Mouse (Mus musculus): ENCODE data around the gene Klk1b9. TPM values are rescaled to one million over a fixed set of nuclear protein-coding genes. Genes with fewer than 3 reads are reported as not detected.
"Not testable (repeated sequence)": the region's sequence is repeated elsewhere in the genome, so short reads cannot be mapped to it uniquely, and the experiment has no call there.

Gene Klk1b9
- polyA plus RNA-seq, 1 experiment = not detected

DNA sequence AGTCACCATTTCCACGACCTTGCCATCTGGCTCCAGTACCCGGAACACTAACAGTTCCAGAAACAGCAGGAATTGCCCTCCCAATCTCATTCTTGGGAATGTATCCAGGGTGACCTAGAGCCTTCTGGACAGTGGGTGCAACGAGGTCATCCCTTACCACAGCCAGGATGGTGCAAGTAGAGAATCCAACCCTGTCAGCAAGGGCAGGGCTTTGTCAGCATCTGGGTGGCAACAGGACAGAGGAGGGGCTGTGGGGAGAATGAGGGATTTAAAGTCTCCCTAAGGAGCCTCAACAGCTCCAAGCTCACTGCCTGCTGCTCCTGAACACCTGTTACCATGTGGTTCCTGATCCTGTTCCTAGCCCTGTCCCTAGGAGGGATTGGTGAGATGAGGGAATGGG, 9.4 kb upstream of the Klk1b9 start, which contains the start of gene Klk1b1:
Klk1b1 (plus strand) TSS at position 301 of the 400 bp plus-strand sequence.
- H3K27ac ChIP-seq (ENCODE audit: insufficient read depth, low read depth, low read length) = no peak within 1 kb of the TSS
- no peak within 1 kb of the TSS for H3K4me3 ChIP-seq (ENCODE audit: insufficient read depth, low read depth, low read length)
- TF ChIP-seq POLR2A (IDR thresholded peaks at IDR 0.05; ENCODE audit: insufficient read depth, low read depth, low read length) (no peak), CTCF (IDR thresholded peaks at IDR 0.05; ENCODE audit: insufficient read depth, low read depth, low read length) (no peak)
- 43% methylated on average over 3 of the region's 3 CpGs for WGBS
- no peaks in the 10 kb centered on the region for H3K4me1 ChIP-seq (ENCODE audit: control insufficient read depth, insufficient read depth, low read length)

DNA sequence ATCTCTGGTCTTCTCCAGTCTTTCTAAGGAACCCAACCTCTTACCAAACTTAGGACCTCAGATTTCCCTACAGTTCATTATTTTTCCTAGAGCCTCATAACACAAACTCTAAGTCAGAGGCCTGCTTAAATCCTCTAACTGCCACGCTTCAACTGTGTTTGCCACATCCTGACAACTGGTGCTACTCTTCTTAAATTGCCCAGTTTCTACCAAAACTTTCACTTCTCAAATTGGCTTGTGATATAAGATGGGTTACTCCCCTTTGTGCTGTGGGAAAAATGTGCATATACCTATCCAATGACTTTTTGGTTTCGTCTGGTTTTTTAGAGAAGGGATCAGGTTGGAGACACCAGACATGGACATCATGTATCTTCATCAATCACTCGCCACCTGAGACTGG, 8.8 kb upstream of the Klk1b9 start:
- TF ChIP-seq POLR2A (IDR thresholded peaks at IDR 0.05; ENCODE audit: insufficient read depth, low read depth, low read length) (no peak), CTCF (IDR thresholded peaks at IDR 0.05; ENCODE audit: insufficient read depth, low read depth, low read length) (no peak)
- WGBS = 80% methylated on average over 3 of the region's 3 CpGs
- H3K4me3 ChIP-seq (ENCODE audit: insufficient read depth, low read depth, low read length) = no peak overlapping the region
- no peak overlapping the region for H3K27ac ChIP-seq (ENCODE audit: insufficient read depth, low read depth, low read length)
- no peaks in the 10 kb centered on the region for H3K4me1 ChIP-seq (ENCODE audit: control insufficient read depth, insufficient read depth, low read length)

GRCm38 (mm10) chr7:43967612-43968011, 8.2 kb upstream of the Klk1b9 start:
- TF ChIP-seq CTCF (IDR thresholded peaks at IDR 0.05; ENCODE audit: insufficient read depth, low read depth, low read length) = no peak
- no peak for TF ChIP-seq POLR2A (IDR thresholded peaks at IDR 0.05; ENCODE audit: insufficient read depth, low read depth, low read length)
- WGBS = 79% methylated on average over 2 of the region's 2 CpGs
- H3K4me1 ChIP-seq (ENCODE audit: control insufficient read depth, insufficient read depth, low read length) = no peaks in the 10 kb centered on the region

GRCm38 (mm10) chr7:43985657-43986056, 9.8 kb downstream of the Klk1b9 start:
- H3K27ac ChIP-seq (ENCODE audit: insufficient read depth, low read depth, low read length) = no peak overlapping the region
- H3K4me3 ChIP-seq (ENCODE audit: insufficient read depth, low read depth, low read length) = no peak overlapping the region
- TF ChIP-seq CTCF (IDR thresholded peaks at IDR 0.05; ENCODE audit: insufficient read depth, low read depth, low read length) = no peak
- no peak for TF ChIP-seq POLR2A (IDR thresholded peaks at IDR 0.05; ENCODE audit: insufficient read depth, low read depth, low read length)
- H3K4me1 ChIP-seq (ENCODE audit: control insufficient read depth, insufficient read depth, low read length) = no peaks in the 10 kb centered on the region

More at GRCm38 (mm10) chr7:43967612-43968011, 8.2 kb upstream of the Klk1b9 start:
- no peak overlapping the region for H3K4me3 ChIP-seq (ENCODE audit: insufficient read depth, low read depth, low read length)
- no peak overlapping the region for H3K27ac ChIP-seq (ENCODE audit: insufficient read depth, low read depth, low read length)

DNA sequence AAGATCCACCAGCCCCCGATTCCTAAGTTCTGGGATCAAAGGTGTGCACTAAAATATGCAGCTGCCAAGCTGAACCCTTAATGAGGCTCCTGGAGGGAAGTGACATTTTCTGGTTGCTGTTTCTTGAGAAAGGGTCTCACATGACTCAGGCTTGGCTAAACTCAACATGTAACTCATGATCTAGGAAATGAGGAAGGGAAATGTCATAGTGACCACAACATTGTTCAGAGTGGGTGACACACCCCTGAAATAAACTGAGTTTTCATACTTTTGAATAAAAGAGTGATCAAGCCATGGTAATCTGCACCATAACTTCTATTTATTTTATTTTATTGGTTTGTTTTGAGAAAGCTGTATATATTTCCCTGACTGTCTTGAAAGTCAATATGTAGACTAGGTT, 19.0 kb downstream of the Klk1b9 start:
- not testable (repeated sequence) for H3K27ac ChIP-seq (ENCODE audit: insufficient read depth, low read depth, low read length); H3K4me1 ChIP-seq (ENCODE audit: control insufficient read depth, insufficient read depth, low read length); H3K4me3 ChIP-seq (ENCODE audit: insufficient read depth, low read depth, low read length)
- WGBS = 67% methylated on average over 1 of the region's 1 CpGs

DNA sequence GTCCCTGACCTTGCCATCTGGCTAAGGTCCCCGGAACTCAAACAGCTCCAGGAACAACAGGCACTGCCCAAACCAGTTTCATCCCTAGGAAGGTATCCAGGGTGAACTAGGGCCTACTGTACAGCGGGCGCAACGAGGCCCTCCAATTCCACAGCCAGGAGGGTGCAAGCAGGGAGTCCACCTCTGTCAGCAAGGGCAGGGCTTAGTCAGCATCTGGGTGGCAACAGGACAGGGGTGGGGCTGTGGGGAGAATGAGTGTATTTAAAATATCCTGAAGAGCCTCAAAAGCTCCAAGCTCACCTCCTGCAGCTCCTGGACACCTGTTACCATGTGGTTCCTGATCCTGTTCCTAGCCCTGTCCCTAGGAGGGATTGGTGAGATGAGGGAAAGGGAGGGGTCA, 19.7 kb downstream of the Klk1b9 start, which contains the start of gene Klk1b11:
Klk1b11 (plus strand) TSS at position 301 of the 400 bp plus-strand sequence.
- not testable (repeated sequence) for H3K27ac ChIP-seq (ENCODE audit: insufficient read depth, low read depth, low read length); H3K4me3 ChIP-seq (ENCODE audit: insufficient read depth, low read depth, low read length); H3K4me1 ChIP-seq (ENCODE audit: control insufficient read depth, insufficient read depth, low read length)
- WGBS = 83% methylated on average over 4 of the region's 4 CpGs

DNA sequence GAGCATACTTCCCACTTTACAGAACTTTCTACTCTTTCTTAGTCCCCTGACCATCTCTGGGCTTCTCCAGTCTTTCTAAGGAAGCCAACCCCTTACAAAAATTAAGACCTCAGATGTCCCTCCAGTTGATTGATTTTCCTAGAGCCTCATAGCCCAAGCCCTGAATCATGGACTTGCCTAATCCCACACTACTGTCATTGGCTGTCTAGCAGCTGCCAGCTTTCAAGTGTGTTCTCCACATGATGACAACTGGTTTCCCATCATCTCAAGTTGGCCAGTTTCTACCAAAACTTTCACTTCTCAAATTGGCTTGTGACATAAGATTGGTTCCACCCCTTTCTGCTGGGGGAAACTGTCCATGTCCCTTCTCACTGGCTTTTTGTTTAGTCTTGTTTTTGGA, 29.0 kb downstream of the Klk1b9 start:
- no peak for TF ChIP-seq CTCF (IDR thresholded peaks at IDR 0.05; ENCODE audit: insufficient read depth, low read depth, low read length)
- no peaks in the 10 kb centered on the region for H3K4me1 ChIP-seq (ENCODE audit: control insufficient read depth, insufficient read depth, low read length)
- no peak overlapping the region for H3K4me3 ChIP-seq (ENCODE audit: insufficient read depth, low read depth, low read length)
- H3K27ac ChIP-seq (ENCODE audit: insufficient read depth, low read depth, low read length) = no peak overlapping the region

- not testable (repeated sequence) for H3K4me3 ChIP-seq (ENCODE audit: insufficient read depth, low read depth, low read length); H3K4me1 ChIP-seq (ENCODE audit: control insufficient read depth, insufficient read depth, low read length); H3K27ac ChIP-seq (ENCODE audit: insufficient read depth, low read depth, low read length)
Measured at GRCm38 (mm10) chr7:44011868-44012267, 36.0 kb downstream of the Klk1b9 start, which contains the start of gene Klk1b26. Gene Klk1b26, plus strand, starts transcription at chr7:44012168.

- not testable (repeated sequence) for H3K4me1 ChIP-seq (ENCODE audit: control insufficient read depth, insufficient read depth, low read length); H3K4me3 ChIP-seq (ENCODE audit: insufficient read depth, low read depth, low read length); H3K27ac ChIP-seq (ENCODE audit: insufficient read depth, low read depth, low read length)
- 77% methylated on average over 6 of the region's 6 CpGs for WGBS
Measured at GRCm38 (mm10) chr7:44014666-44015065, 38.8 kb downstream of the Klk1b9 start.

GRCm38 (mm10) chr7:44015071-44015470, 39.2 kb downstream of the Klk1b9 start:
- no peak for TF ChIP-seq CTCF (IDR thresholded peaks at IDR 0.05; ENCODE audit: insufficient read depth, low read depth, low read length)
- no peak for TF ChIP-seq POLR2A (IDR thresholded peaks at IDR 0.05; ENCODE audit: insufficient read depth, low read depth, low read length)
- 89% methylated on average over 5 of the region's 5 CpGs for WGBS
- no peaks in the 10 kb centered on the region for H3K4me1 ChIP-seq (ENCODE audit: control insufficient read depth, insufficient read depth, low read length)
- no peak overlapping the region for H3K4me3 ChIP-seq (ENCODE audit: insufficient read depth, low read depth, low read length)
- H3K27ac ChIP-seq (ENCODE audit: insufficient read depth, low read depth, low read length) = no peak overlapping the region

Other genes with a start within 250 kb of the Klk1b9 start
- gene Klk12, start 207.2 kb upstream of the Klk1b9 start, polyA plus RNA-seq (2012; ENCODE audit: insufficient read depth, insufficient read length, low replicate concordance, missing spikeins) = not detected in 2 replicates
- not detected in 2 replicates for gene Klk11, start 201.5 kb upstream of the Klk1b9 start, polyA plus RNA-seq (2012; ENCODE audit: insufficient read depth, insufficient read length, low replicate concordance, missing spikeins)
- gene Klk10, start 195.0 kb upstream of the Klk1b9 start, polyA plus RNA-seq (2012; ENCODE audit: insufficient read depth, insufficient read length, low replicate concordance, missing spikeins) = not detected in 2 replicates
- gene Klk9, start 184.2 kb upstream of the Klk1b9 start, polyA plus RNA-seq (2012; ENCODE audit: insufficient read depth, insufficient read length, low replicate concordance, missing spikeins) = not detected in 2 replicates
- gene Klk8, start 178.5 kb upstream of the Klk1b9 start, polyA plus RNA-seq (2012; ENCODE audit: insufficient read depth, insufficient read length, low replicate concordance, missing spikeins) = not detected in 2 replicates
- gene Klk7, start 164.8 kb upstream of the Klk1b9 start, polyA plus RNA-seq (2012; ENCODE audit: insufficient read depth, insufficient read length, low replicate concordance, missing spikeins) = not detected in 2 replicates
- not detected in 2 replicates for gene Klk6, start 151.6 kb upstream of the Klk1b9 start, polyA plus RNA-seq (2012; ENCODE audit: insufficient read depth, insufficient read length, low replicate concordance, missing spikeins)
- gene Klk5, start 134.1 kb upstream of the Klk1b9 start, polyA plus RNA-seq (2012; ENCODE audit: insufficient read depth, insufficient read length, low replicate concordance, missing spikeins) = not detected in 2 replicates
- not detected in 2 replicates for gene Klk4, start 94.9 kb upstream of the Klk1b9 start, polyA plus RNA-seq (2012; ENCODE audit: insufficient read depth, insufficient read length, low replicate concordance, missing spikeins)
- not detected in 2 replicates for gene Klk15, start 42.3 kb upstream of the Klk1b9 start, polyA plus RNA-seq (2012; ENCODE audit: insufficient read depth, insufficient read length, low replicate concordance, missing spikeins)
- not detected in 2 replicates for gene Klk1b8, start 25.4 kb upstream of the Klk1b9 start, polyA plus RNA-seq (2012; ENCODE audit: insufficient read depth, insufficient read length, low replicate concordance, missing spikeins)
- not detected in 2 replicates for gene Klk1b1, start 9.3 kb upstream of the Klk1b9 start, polyA plus RNA-seq (2012; ENCODE audit: insufficient read depth, insufficient read length, low replicate concordance, missing spikeins)
- gene Klk1b11, start 19.8 kb downstream of the Klk1b9 start, polyA plus RNA-seq (2012; ENCODE audit: insufficient read depth, insufficient read length, low replicate concordance, missing spikeins) = not detected in 2 replicates
- gene Klk1b26, start 36.1 kb downstream of the Klk1b9 start, polyA plus RNA-seq (2012; ENCODE audit: insufficient read depth, insufficient read length, low replicate concordance, missing spikeins) = not detected in 2 replicates
- gene Klk1b27, start 76.2 kb downstream of the Klk1b9 start, polyA plus RNA-seq (2012; ENCODE audit: insufficient read depth, insufficient read length, low replicate concordance, missing spikeins) = not detected in 2 replicates
- not detected in 2 replicates for gene Klk1b21, start 126.3 kb downstream of the Klk1b9 start, polyA plus RNA-seq (2012; ENCODE audit: insufficient read depth, insufficient read length, low replicate concordance, missing spikeins)
- not detected in 2 replicates for gene Klk1b22, start 136.6 kb downstream of the Klk1b9 start, polyA plus RNA-seq (2012; ENCODE audit: insufficient read depth, insufficient read length, low replicate concordance, missing spikeins)
- gene Klk1b16, start 160.7 kb downstream of the Klk1b9 start, polyA plus RNA-seq (2012; ENCODE audit: insufficient read depth, insufficient read length, low replicate concordance, missing spikeins) = not detected in 2 replicates
- not detected in 2 replicates for gene Klk1b24, start 212.2 kb downstream of the Klk1b9 start, polyA plus RNA-seq (2012; ENCODE audit: insufficient read depth, insufficient read length, low replicate concordance, missing spikeins)
- gene Klk1b3, start 222.1 kb downstream of the Klk1b9 start, polyA plus RNA-seq (2012; ENCODE audit: insufficient read depth, insufficient read length, low replicate concordance, missing spikeins) = not detected in 2 replicates
- gene Klk1b4, start 231.4 kb downstream of the Klk1b9 start, polyA plus RNA-seq (2012; ENCODE audit: insufficient read depth, insufficient read length, low replicate concordance, missing spikeins) = not detected in 2 replicates
- gene Klk1b5, start 239.9 kb downstream of the Klk1b9 start, polyA plus RNA-seq (2012; ENCODE audit: insufficient read depth, insufficient read length, low replicate concordance, missing spikeins) = not detected in 2 replicates
- not detected in 2 replicates for gene Klk1, start 249.3 kb downstream of the Klk1b9 start, polyA plus RNA-seq (2012; ENCODE audit: insufficient read depth, insufficient read length, low replicate concordance, missing spikeins)

Data from olfactory bulb, adult 2 months (tissue).